Mouse (Mus musculus): ENCODE measurements around the gene Wrnip1. TPM values are rescaled to one million over a fixed set of nuclear protein-coding genes. Genes with fewer than 3 reads are reported as not detected.
A peak's percentile ranks its signal among the peaks of the same experiment; 100 is the strongest.

Gene Wrnip1
- polyA plus RNA-seq, 1 experiment from 2014 or later: 44.1 TPM

GRCm38 (mm10) chr13:32819926-32820325 lies 18.1 kb downstream of the Wrnip1 start:
- H3K4me2 ChIP-seq: no peak overlapping the region
- no peak for ATAC-seq (ENCODE audit: low FRiP score, low read depth)
- H3K4me1 ChIP-seq (replicated peaks): no peaks in the 10 kb centered on the region
- H3K36me3 ChIP-seq: peaks cover 57% of the 10 kb centered on the region
- no peak overlapping the region for H3K9ac ChIP-seq
- WGBS: 89% methylated on average over 5 of the region's 5 CpGs
- no peaks in the 10 kb centered on the region for H3K27me3 ChIP-seq
- no peaks in the 10 kb centered on the region for H3K9me3 ChIP-seq
- H3K27ac ChIP-seq (replicated peaks): no peak overlapping the region
- no peak overlapping the region for H3K4me3 ChIP-seq

GRCm38 (mm10) chr13:32821671-32822070 lies 19.8 kb downstream of the Wrnip1 start:
- no peak overlapping the region for H3K27ac ChIP-seq (replicated peaks)
- H3K36me3 ChIP-seq: peaks cover 50% of the 10 kb centered on the region
- 97% methylated on average over 4 of the region's 4 CpGs for WGBS
- H3K4me1 ChIP-seq (replicated peaks): no peaks in the 10 kb centered on the region
- no peak overlapping the region for H3K4me2 ChIP-seq
- H3K27me3 ChIP-seq: no peaks in the 10 kb centered on the region
- no peak for ATAC-seq (ENCODE audit: low FRiP score, low read depth)
- no peak overlapping the region for H3K9ac ChIP-seq
- H3K4me3 ChIP-seq: no peak overlapping the region
- H3K9me3 ChIP-seq: no peaks in the 10 kb centered on the region

- Histone ChIP-seq H3K36me3 (peaks cover 39% of the 10 kb centered on the region), H3K9ac (no peak overlapping the region), H3K4me2 (no peak overlapping the region), H3K27me3 (no peaks in the 10 kb centered on the region), H3K4me3 (no peak overlapping the region), H3K9me3 (no peaks in the 10 kb centered on the region), H3K27ac (replicated peaks) (no peak overlapping the region), H3K4me1 (replicated peaks) (no peaks in the 10 kb centered on the region)
- WGBS: 86% methylated on average over 6 of the region's 6 CpGs
- ATAC-seq (ENCODE audit: low FRiP score, low read depth): no peak
Observed at GRCm38 (mm10) chr13:32823126-32823525, 21.3 kb downstream of the Wrnip1 start.

- H3K4me3 ChIP-seq: no peak overlapping the region
- no peaks in the 10 kb centered on the region for H3K4me1 ChIP-seq (replicated peaks)
- H3K9ac ChIP-seq: no peak overlapping the region
- no peak overlapping the region for H3K4me2 ChIP-seq
- H3K27me3 ChIP-seq: no peaks in the 10 kb centered on the region
- peaks cover 24% of the 10 kb centered on the region for H3K36me3 ChIP-seq
- WGBS: 84% methylated on average over 6 of the region's 6 CpGs
- no peaks in the 10 kb centered on the region for H3K9me3 ChIP-seq
- no peak overlapping the region for H3K27ac ChIP-seq (replicated peaks)
- ATAC-seq (ENCODE audit: low FRiP score, low read depth): no peak
Observed at GRCm38 (mm10) chr13:32824377-32825330, 22.8 kb downstream of the Wrnip1 start.

- H3K4me2 ChIP-seq: no peak overlapping the region
- 93% methylated on average over 8 of the region's 8 CpGs for whole genome bisulfite sequencing
- no peaks in the 10 kb centered on the region for H3K27me3 ChIP-seq
- ATAC-seq (ENCODE audit: low FRiP score, low read depth): no peak
- no peak overlapping the region for H3K9ac ChIP-seq
- H3K36me3 ChIP-seq: peaks cover 19% of the 10 kb centered on the region
- no peaks in the 10 kb centered on the region for H3K9me3 ChIP-seq
- H3K27ac ChIP-seq (replicated peaks): no peak overlapping the region
- no peak overlapping the region for H3K4me3 ChIP-seq
- H3K4me1 ChIP-seq (replicated peaks): no peaks in the 10 kb centered on the region
Observed at GRCm38 (mm10) chr13:32825546-32825945, 23.7 kb downstream of the Wrnip1 start.

GRCm38 (mm10) chr13:32827111-32827822 lies 25.4 kb downstream of the Wrnip1 start:
- no peaks in the 10 kb centered on the region for H3K4me1 ChIP-seq (replicated peaks)
- ATAC-seq (ENCODE audit: low FRiP score, low read depth): no peak
- H3K9ac ChIP-seq: no peak overlapping the region
- H3K4me3 ChIP-seq: no peak overlapping the region
- H3K27ac ChIP-seq (replicated peaks): no peak overlapping the region
- H3K9me3 ChIP-seq: no peaks in the 10 kb centered on the region
- peaks cover 4% of the 10 kb centered on the region; the same call in 1 of the 2 replicates for H3K36me3 ChIP-seq
- no peaks in the 10 kb centered on the region for H3K27me3 ChIP-seq
- WGBS: 85% methylated on average over 3 of the region's 3 CpGs
- H3K4me2 ChIP-seq: no peak overlapping the region

- no peaks in the 10 kb centered on the region for H3K36me3 ChIP-seq
- H3K9me3 ChIP-seq: no peaks in the 10 kb centered on the region
- H3K9ac ChIP-seq: no peak overlapping the region
- H3K4me2 ChIP-seq: no peak overlapping the region
- H3K27me3 ChIP-seq: no peaks in the 10 kb centered on the region
- H3K4me1 ChIP-seq (replicated peaks): no peaks in the 10 kb centered on the region
- whole genome bisulfite sequencing: 53% methylated on average over 4 of the region's 4 CpGs
- 0 out of 2 replicates have a peak, but pooled peaks have one; percentile 35 for ATAC-seq (ENCODE audit: low FRiP score, low read depth)
- H3K27ac ChIP-seq (replicated peaks): no peak overlapping the region
- no peak overlapping the region for H3K4me3 ChIP-seq
Observed at GRCm38 (mm10) chr13:32827951-32828350, 26.1 kb downstream of the Wrnip1 start.

- ATAC-seq (ENCODE audit: low FRiP score, low read depth): no peak
- H3K9me3 ChIP-seq: no peaks in the 10 kb centered on the region
- no peak overlapping the region for H3K9ac ChIP-seq
- H3K27ac ChIP-seq (replicated peaks): no peak overlapping the region
- H3K27me3 ChIP-seq: no peaks in the 10 kb centered on the region
- H3K4me3 ChIP-seq: no peak overlapping the region
- 91% methylated on average over 4 of the region's 4 CpGs for WGBS
- H3K4me2 ChIP-seq: no peak overlapping the region
- H3K4me1 ChIP-seq (replicated peaks): no peaks in the 10 kb centered on the region
- H3K36me3 ChIP-seq: no peaks in the 10 kb centered on the region
Observed at GRCm38 (mm10) chr13:32828886-32829285, 27.0 kb downstream of the Wrnip1 start.

GRCm38 (mm10) chr13:32831505-32832273 lies 29.9 kb downstream of the Wrnip1 start:
- Histone ChIP-seq H3K4me3 (no peak overlapping the region), H3K9ac (no peak overlapping the region), H3K27ac (replicated peaks) (no peak overlapping the region), H3K36me3 (no peaks in the 10 kb centered on the region), H3K9me3 (no peaks in the 10 kb centered on the region), H3K4me2 (no peak overlapping the region), H3K27me3 (no peaks in the 10 kb centered on the region), H3K4me1 (replicated peaks) (no peaks in the 10 kb centered on the region)
- ATAC-seq (ENCODE audit: low FRiP score, low read depth): no peak
- WGBS: 86% methylated on average over 3 of the region's 3 CpGs

GRCm38 (mm10) chr13:32832776-32833175 lies 30.9 kb downstream of the Wrnip1 start:
- Histone ChIP-seq H3K9me3 (no peaks in the 10 kb centered on the region), H3K4me2 (no peak overlapping the region), H3K27ac (replicated peaks) (no peak overlapping the region), H3K9ac (no peak overlapping the region), H3K27me3 (no peaks in the 10 kb centered on the region), H3K36me3 (no peaks in the 10 kb centered on the region), H3K4me3 (no peak overlapping the region), H3K4me1 (replicated peaks) (no peaks in the 10 kb centered on the region)
- WGBS: 71% methylated on average over 3 of the region's 3 CpGs
- ATAC-seq (ENCODE audit: low FRiP score, low read depth): no peak

GRCm38 (mm10) chr13:32833237-32833636 lies 31.4 kb downstream of the Wrnip1 start:
- no peak for ATAC-seq (ENCODE audit: low FRiP score, low read depth)
- 73% methylated on average over 6 of the region's 6 CpGs for WGBS

GRCm38 (mm10) chr13:32834513-32834912 lies 32.7 kb downstream of the Wrnip1 start:
- Histone ChIP-seq H3K9me3 (no peaks in the 10 kb centered on the region), H3K4me2 (no peak overlapping the region), H3K9ac (no peak overlapping the region), H3K27ac (replicated peaks) (no peak overlapping the region), H3K4me1 (replicated peaks) (no peaks in the 10 kb centered on the region), H3K4me3 (no peak overlapping the region), H3K36me3 (no peaks in the 10 kb centered on the region), H3K27me3 (no peaks in the 10 kb centered on the region)
- ATAC-seq (ENCODE audit: low FRiP score, low read depth): no peak
- WGBS: 91% methylated on average over 5 of the region's 5 CpGs

More at GRCm38 (mm10) chr13:32833237-32833636, 31.4 kb downstream of the Wrnip1 start:
- no peaks in the 10 kb centered on the region for H3K4me1 ChIP-seq (replicated peaks)
- H3K4me3 ChIP-seq: no peak overlapping the region
- no peaks in the 10 kb centered on the region for H3K27me3 ChIP-seq
- no peak overlapping the region for H3K27ac ChIP-seq (replicated peaks)
- H3K4me2 ChIP-seq: no peak overlapping the region
- no peaks in the 10 kb centered on the region for H3K36me3 ChIP-seq
- no peak overlapping the region for H3K9ac ChIP-seq
- no peaks in the 10 kb centered on the region for H3K9me3 ChIP-seq
